Mouse (Mus musculus) forebrain, embryonic 14.5 days (tissue): ENCODE results near the gene Zmat3. TPM values are rescaled to one million over a fixed set of nuclear protein-coding genes. Genes with fewer than 3 reads are reported as not detected.
A peak's percentile ranks its signal among the peaks of the same experiment; 100 is the strongest.

Source experiments
- ATAC-seq: fragments of 200-750 bp; cut with Nextera tagmentation; 2 replicates; pipeline ENCODE4 v1.8.0; 2017; ENCODE audit warnings: mild to moderate bottlenecking, moderate library complexity
- DNase-seq: peaks from one replicate; pipeline ENCODE4 v3.0.0-alpha.2; 2015; ENCODE audit warnings: low spot score
- H3K27ac ChIP-seq: fragments of 300-500 bp; sonication (generic); 2 replicates; pipeline ENCODE4 v1.5.1; 2014; ENCODE audit warnings: low read depth, mild to moderate bottlenecking, control low read depth, low read length, moderate library complexity
- H3K27me3 ChIP-seq: fragments of 300-500 bp; sonication (generic); replicated peaks from 2 replicates; pipeline ENCODE4 v1.6.1; 2014; ENCODE audit warnings: low read length, control low read depth, mixed read lengths; ENCODE audit not compliant: control insufficient read depth, insufficient read depth
- H3K36me3 ChIP-seq: fragments of 300-500 bp; sonication (generic); 2 replicates; pipeline ENCODE4 v1.6.1; 2014; ENCODE audit warnings: low read length, control low read depth; ENCODE audit not compliant: control insufficient read depth, insufficient read depth
- H3K4me1 ChIP-seq: fragments of 300-500 bp; sonication (generic); 2 replicates; pipeline ENCODE4 v1.6.1; 2014; ENCODE audit warnings: antibody characterized with exemption, low read length, control low read depth; ENCODE audit not compliant: control insufficient read depth, insufficient read depth
- H3K4me2 ChIP-seq: fragments of 300-500 bp; sonication (generic); 2 replicates; pipeline ENCODE4 v1.6.1; 2014; ENCODE audit warnings: mild to moderate bottlenecking, control low read depth, low read length
- H3K4me3 ChIP-seq: fragments of 300-500 bp; sonication (generic); 2 replicates; pipeline ENCODE4 v1.5.1; 2014; ENCODE audit warnings: low read depth, low read length, control low read depth
- H3K9ac ChIP-seq: fragments of 300-500 bp; sonication (generic); 2 replicates; pipeline ENCODE4 v1.6.1; 2014; ENCODE audit warnings: mild to moderate bottlenecking, low read length, control low read depth, moderate library complexity
- H3K9me3 ChIP-seq: fragments of 300-500 bp; sonication (generic); replicated peaks from 2 replicates; pipeline ENCODE4 v1.6.1; 2016; ENCODE audit warnings: low read length, control low read depth, mixed read lengths; ENCODE audit not compliant: control insufficient read depth
- WGBS: fragments of 180-500 bp; shearing (Covaris S2); extraction: QIAGEN DNeasy Blood & Tissue Kit; methylation state at CpG from one replicate; pipeline ENCODE4 v1.1.7; 2014; 5-methylcytosine and 5-hydroxymethylcytosine counted together
- polyA plus RNA-seq: library from polyadenylated mRNA; unstranded; fragments of >200 nt; fragmentation: Nextera tagmentation; extraction: Ambion mirVana; gene quantifications from 2 replicates; pipeline ENCODE4 v1.2.1, GENCODE M21; 2014

The Zmat3 gene
- polyA plus RNA-seq, 1 experiment from 2014 or later = 6.8 TPM

DNA sequence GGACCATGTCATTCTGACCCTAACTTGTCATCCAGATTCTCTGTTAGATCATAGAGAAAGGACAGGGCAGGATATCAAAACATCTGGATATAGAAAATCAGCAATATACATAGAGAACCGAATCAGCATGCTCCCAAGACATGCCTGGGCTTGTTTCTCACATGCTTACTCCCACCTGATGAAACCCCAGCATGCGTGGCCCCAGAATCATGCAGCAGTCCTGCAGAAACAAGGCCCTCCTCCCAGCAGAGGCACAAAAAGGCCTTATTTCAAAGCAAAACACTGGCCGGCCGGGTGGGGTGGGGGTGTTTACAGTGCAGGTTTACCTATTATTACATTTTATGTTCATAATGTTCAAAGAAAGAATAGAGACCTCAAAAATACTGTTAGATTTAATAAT lies 1.6 kb downstream of the Zmat3 start:
- H3K4me1 ChIP-seq = peaks cover 11% of the 10 kb centered on the region
- H3K4me2 ChIP-seq = peak overlapping the region; percentile 75
- H3K36me3 ChIP-seq = no peaks in the 10 kb centered on the region
- H3K4me3 ChIP-seq = peak overlapping the region; percentile 90
- no peaks in the 10 kb centered on the region for H3K9me3 ChIP-seq
- DNase-seq (peak; percentile 25), ATAC-seq (no peak)
- peak overlapping the region; percentile 60 for H3K9ac ChIP-seq
- 25% methylated on average over 4 of the region's 4 CpGs for WGBS
- H3K27ac ChIP-seq = no peak overlapping the region
- H3K27me3 ChIP-seq = no peaks in the 10 kb centered on the region

- H3K27ac ChIP-seq = no peak overlapping the region
- H3K9me3 ChIP-seq = no peaks in the 10 kb centered on the region
- no peak overlapping the region for H3K4me3 ChIP-seq
- H3K4me1 ChIP-seq = peaks cover 11% of the 10 kb centered on the region
- no peaks in the 10 kb centered on the region for H3K27me3 ChIP-seq
- ATAC-seq = no peak
- WGBS = 41% methylated on average over 6 of the region's 6 CpGs
- no peak overlapping the region for H3K4me2 ChIP-seq
- DNase-seq = peak; percentile 23
- no peak overlapping the region for H3K9ac ChIP-seq
- H3K36me3 ChIP-seq = 0 out of 2 replicates have a peak, but pooled peaks cover under 1% of the 10 kb centered on the region
Observed at GRCm38 (mm10) chr3:32361221-32361620, 4.6 kb downstream of the Zmat3 start.

DNA sequence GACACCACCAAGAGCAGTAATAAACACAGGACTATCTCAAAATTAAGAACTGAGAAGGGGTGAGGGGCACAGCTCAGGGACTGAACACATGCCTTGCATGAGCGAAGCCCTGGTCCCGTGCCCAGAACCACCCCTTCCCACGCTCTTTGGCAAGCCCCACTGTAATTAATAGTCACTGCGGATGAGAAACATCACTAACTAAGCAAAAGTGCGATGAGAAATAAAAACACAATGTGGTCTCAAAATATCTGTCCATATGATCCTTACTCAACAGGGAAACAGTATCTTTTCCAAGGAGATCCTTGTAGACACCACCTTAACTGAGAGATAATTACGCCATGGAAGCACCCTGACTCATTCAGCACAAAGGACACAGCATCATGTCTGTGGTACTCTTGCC lies 17.9 kb downstream of the Zmat3 start:
- Histone ChIP-seq H3K27ac (no peak overlapping the region), H3K27me3 (no peaks in the 10 kb centered on the region), H3K4me1 (no peaks in the 10 kb centered on the region), H3K36me3 (peaks cover 26% of the 10 kb centered on the region), H3K4me3 (no peak overlapping the region), H3K4me2 (no peak overlapping the region), H3K9me3 (no peaks in the 10 kb centered on the region), H3K9ac (no peak overlapping the region)
- peak; percentile 73 for DNase-seq
- 55% methylated on average over 6 of the region's 6 CpGs for WGBS
- ATAC-seq = peak; percentile 74; the same call in 1 of the 2 replicates

- no peak overlapping the region for H3K4me3 ChIP-seq
- no peak overlapping the region for H3K9ac ChIP-seq
- H3K4me2 ChIP-seq = no peak overlapping the region
- 88% methylated on average over 11 of the region's 11 CpGs for WGBS
- no peaks in the 10 kb centered on the region for H3K27me3 ChIP-seq
- DNase-seq = no peak
- H3K36me3 ChIP-seq = peaks cover 39% of the 10 kb centered on the region
- H3K9me3 ChIP-seq = no peaks in the 10 kb centered on the region
- H3K4me1 ChIP-seq = no peaks in the 10 kb centered on the region
- H3K27ac ChIP-seq = no peak overlapping the region
- no peak for ATAC-seq
Observed at GRCm38 (mm10) chr3:32345249-32345648, 20.6 kb downstream of the Zmat3 start.

DNA sequence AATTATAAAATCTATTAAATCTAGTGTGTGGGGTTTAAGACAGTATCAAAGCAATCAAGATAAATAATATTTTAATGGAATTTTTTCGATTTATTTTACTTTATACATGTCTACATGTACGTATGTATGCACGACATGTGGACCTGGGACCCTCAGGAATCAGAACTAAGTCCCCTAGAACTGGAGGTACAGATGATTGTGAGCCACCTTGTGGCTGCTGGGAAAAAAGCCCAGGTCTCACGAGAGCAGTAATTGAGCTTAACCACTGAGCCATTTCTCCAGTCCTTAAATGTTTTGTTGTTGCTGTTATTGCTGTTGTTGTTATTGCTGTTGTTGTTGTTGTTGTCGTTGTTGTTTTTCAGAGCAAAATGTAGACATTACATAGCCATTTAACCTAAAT lies 21.0 kb downstream of the Zmat3 start:
- Histone ChIP-seq H3K27me3 (no peaks in the 10 kb centered on the region), H3K9ac (no peak overlapping the region), H3K36me3 (peaks cover 39% of the 10 kb centered on the region), H3K4me2 (no peak overlapping the region), H3K4me3 (no peak overlapping the region), H3K4me1 (no peaks in the 10 kb centered on the region), H3K27ac (no peak overlapping the region), H3K9me3 (no peaks in the 10 kb centered on the region)
- WGBS = 80% methylated on average over 5 of the region's 5 CpGs
- DNase-seq (no peak), ATAC-seq (no peak)

DNA sequence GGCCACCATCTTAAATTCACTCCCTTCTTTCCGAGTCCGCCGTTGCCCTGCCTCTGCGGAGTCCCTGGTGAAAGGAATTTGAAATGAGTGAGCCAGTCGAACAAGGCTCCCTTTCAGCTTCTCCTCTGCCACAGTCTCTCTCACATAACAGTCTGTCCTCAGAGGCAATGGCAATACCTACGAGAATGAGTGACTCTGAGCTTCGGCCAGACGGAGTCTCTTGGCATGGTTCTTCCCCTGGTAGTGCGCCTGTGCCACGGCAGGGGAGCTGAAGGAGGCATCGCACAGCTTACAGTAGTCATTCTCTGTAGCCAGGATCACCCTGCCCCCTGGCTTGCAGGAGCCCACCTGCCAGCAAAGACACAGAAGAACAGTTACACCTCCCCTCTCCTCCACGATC lies 22.4 kb downstream of the Zmat3 start:
- H3K9ac ChIP-seq = no peak overlapping the region
- no peak overlapping the region for H3K4me2 ChIP-seq
- H3K27me3 ChIP-seq = no peaks in the 10 kb centered on the region
- 83% methylated on average over 12 of the region's 12 CpGs for WGBS
- H3K27ac ChIP-seq = no peak overlapping the region
- H3K4me3 ChIP-seq = no peak overlapping the region
- H3K9me3 ChIP-seq = no peaks in the 10 kb centered on the region
- DNase-seq (no peak), ATAC-seq (no peak)
- no peaks in the 10 kb centered on the region for H3K4me1 ChIP-seq
- H3K36me3 ChIP-seq = peaks cover 36% of the 10 kb centered on the region

DNA sequence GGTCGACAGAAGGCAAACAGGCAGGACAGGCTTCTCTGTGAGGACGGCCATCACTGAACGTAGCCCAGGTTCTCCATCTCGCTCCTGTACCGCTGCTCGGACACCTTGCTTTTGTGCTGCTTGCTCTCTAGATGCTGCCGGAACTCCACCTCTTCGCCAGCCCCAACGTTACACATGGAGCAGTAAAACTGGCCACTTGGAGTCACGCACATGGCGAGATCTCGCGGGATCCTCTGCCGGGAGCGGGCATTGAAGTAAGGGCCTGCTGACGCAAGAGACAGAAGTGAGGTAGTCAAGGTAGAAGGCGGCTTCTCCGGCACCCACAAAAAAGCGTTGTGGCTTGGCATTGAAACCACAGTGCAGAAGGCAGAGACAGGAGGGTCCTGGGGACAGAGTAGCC lies 24.4 kb downstream of the Zmat3 start:
- DNase-seq (no peak), ATAC-seq (no peak)
- Histone ChIP-seq H3K36me3 (peaks cover 38% of the 10 kb centered on the region), H3K4me2 (no peak overlapping the region), H3K9ac (no peak overlapping the region), H3K27ac (no peak overlapping the region), H3K9me3 (no peaks in the 10 kb centered on the region), H3K27me3 (no peaks in the 10 kb centered on the region), H3K4me3 (no peak overlapping the region), H3K4me1 (no peaks in the 10 kb centered on the region)
- WGBS = 95% methylated on average over 19 of the region's 19 CpGs

- H3K4me1 ChIP-seq = no peaks in the 10 kb centered on the region
- no peaks in the 10 kb centered on the region for H3K9me3 ChIP-seq
- H3K27me3 ChIP-seq = no peaks in the 10 kb centered on the region
- H3K36me3 ChIP-seq = peaks cover 30% of the 10 kb centered on the region
- 90% methylated on average over 7 of the region's 7 CpGs for WGBS
- ATAC-seq (no peak), DNase-seq (no peak)
- H3K4me3 ChIP-seq = no peak overlapping the region
- no peak overlapping the region for H3K4me2 ChIP-seq
- no peak overlapping the region for H3K9ac ChIP-seq
- H3K27ac ChIP-seq = no peak overlapping the region
Observed at GRCm38 (mm10) chr3:32338231-32338630, 27.6 kb downstream of the Zmat3 start.

GRCm38 (mm10) chr3:32337770-32338169 lies 28.0 kb downstream of the Zmat3 start:
- no peak overlapping the region for H3K4me3 ChIP-seq
- H3K4me1 ChIP-seq = no peaks in the 10 kb centered on the region
- H3K36me3 ChIP-seq = peaks cover 27% of the 10 kb centered on the region
- H3K27ac ChIP-seq = no peak overlapping the region
- ATAC-seq = no peak
- no peak overlapping the region for H3K9ac ChIP-seq
- 94% methylated on average over 7 of the region's 7 CpGs for WGBS
- no peaks in the 10 kb centered on the region for H3K9me3 ChIP-seq
- H3K4me2 ChIP-seq = no peak overlapping the region
- no peak for DNase-seq
- no peaks in the 10 kb centered on the region for H3K27me3 ChIP-seq
